Mouse (Mus musculus): Measurements from ENCODE around the gene C1ql2. TPM values are rescaled to one million over a fixed set of nuclear protein-coding genes. Genes with fewer than 3 reads are reported as not detected.

The C1ql2 gene
- 1 to 10 TPM; 4.2 to 4.5 TPM for total RNA-seq (2021)
- long read RNA-seq, experiment 1, transcript C1ql2-201 (2 exons, 2,000 nt), result major isoform, 12 of 13 reads
- long read RNA-seq, experiment 1, partial matches to known transcripts, result 0 of 13 reads
- long read RNA-seq, experiment 1, other reads (novel, unspliced or antisense), result 1 of 13 reads
- long read RNA-seq, experiment 2, partial matches to known transcripts, result 0 of 5 reads
- long read RNA-seq, experiment 2, other reads (novel, unspliced or antisense), result 1 of 5 reads

DNA sequence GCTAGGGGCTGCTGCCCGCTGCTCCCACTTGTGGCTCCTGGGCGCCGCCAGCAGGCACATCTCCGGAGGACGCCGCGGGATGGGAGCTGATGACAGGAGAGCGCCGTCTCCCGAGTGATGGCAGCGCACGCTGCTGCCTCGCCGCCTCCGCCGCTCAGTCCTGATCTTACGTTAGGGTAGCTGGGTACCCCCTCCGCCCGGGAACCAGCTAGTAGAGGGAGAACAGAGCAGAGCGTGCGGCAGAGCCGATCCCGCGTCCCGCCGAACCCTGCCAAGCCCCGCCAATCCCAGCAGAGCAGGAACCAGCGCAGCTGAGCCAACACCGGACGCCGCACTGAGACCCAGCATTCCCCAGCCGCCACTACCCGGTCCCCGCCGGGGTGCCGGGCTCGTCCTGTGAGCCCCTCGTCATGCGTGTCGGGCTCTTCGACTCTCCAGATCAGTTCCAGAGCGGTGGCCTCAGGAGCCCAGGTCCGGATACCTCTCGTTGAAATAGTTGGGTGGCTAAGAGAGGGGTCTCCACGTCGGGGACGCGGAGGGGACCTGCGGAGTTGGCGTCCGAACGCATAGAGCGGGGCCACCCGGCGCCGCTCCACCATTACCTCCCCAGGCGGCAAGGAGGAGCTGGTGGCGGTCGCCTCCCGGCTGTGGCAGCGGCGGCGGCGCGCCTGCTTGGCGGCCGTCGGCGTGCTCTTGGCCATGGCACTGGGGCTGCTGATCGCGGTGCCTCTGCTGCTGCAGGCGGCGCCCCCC lies at the start of gene C1ql2:
C1ql2 (plus strand) TSS at position 164 of the 753 bp plus-strand sequence.
- peak; percentile 39 to 55 for DNase-seq (ENCODE audit: extremely low spot score in 1 of 2, low spot score in 2 of 2)
- intact Hi-C loops (cut with DNase I), result no loop called here
- peak; percentile 18 for TF ChIP-seq CTCF (IDR thresholded peaks at IDR 0.05)
- no peak within 1 kb of the TSS for H3K27ac ChIP-seq
- peak within 1 kb of the TSS; percentile 37 for H3K4me3 ChIP-seq

GRCm38 (mm10) chr1:120291709-120292108 lies 48.7 kb upstream of the C1ql2 start:
- DNase-seq (ENCODE audit: extremely low spot score in 1 of 2, low spot score in 2 of 2), result no peak
- TF ChIP-seq CTCF (IDR thresholded peaks at IDR 0.05), result no peak
- intact Hi-C loops (cut with DNase I), result no loop called here
- Histone ChIP-seq H3K4me3 (no peak overlapping the region), H3K27ac (no peak overlapping the region)

GRCm38 (mm10) chr1:120293803-120294202 lies 46.6 kb upstream of the C1ql2 start:
- no peak for TF ChIP-seq CTCF (IDR thresholded peaks at IDR 0.05)
- no peak overlapping the region for H3K27ac ChIP-seq
- intact Hi-C loops (cut with DNase I), result no loop called here
- no peak for DNase-seq (ENCODE audit: extremely low spot score in 1 of 2, low spot score in 2 of 2)
- no peak overlapping the region for H3K4me3 ChIP-seq

- intact Hi-C loops (cut with DNase I), result no loop called here
- DNase-seq (ENCODE audit: extremely low spot score in 1 of 2, low spot score in 2 of 2), result no peak
- Histone ChIP-seq H3K4me3 (no peak overlapping the region), H3K27ac (no peak overlapping the region)
- peak; percentile 23 for TF ChIP-seq CTCF (IDR thresholded peaks at IDR 0.05)
Observed at GRCm38 (mm10) chr1:120296936-120297335, 43.4 kb upstream of the C1ql2 start.

DNA sequence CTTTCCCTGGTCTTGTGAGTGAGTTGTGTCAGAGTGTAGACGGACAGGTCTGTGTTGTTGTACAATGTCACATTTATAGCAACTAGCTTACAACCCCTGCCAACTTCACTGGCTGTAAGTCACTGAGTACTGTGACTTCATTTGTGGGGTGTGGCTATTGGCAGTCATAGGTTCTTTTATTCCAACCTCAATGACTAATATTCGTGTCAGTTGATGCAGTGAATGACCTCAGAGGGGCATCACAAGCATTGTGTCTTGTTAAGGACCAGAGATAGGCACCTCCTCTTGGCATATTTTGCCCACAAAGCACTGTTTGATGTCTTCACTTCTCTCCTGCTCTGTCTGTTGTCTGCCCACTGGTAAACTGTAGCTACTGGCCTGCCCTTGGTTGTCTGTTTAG lies 34.6 kb upstream of the C1ql2 start:
- no peak for TF ChIP-seq CTCF (IDR thresholded peaks at IDR 0.05)
- DNase-seq (ENCODE audit: extremely low spot score in 1 of 2, low spot score in 2 of 2), result no peak
- intact Hi-C loops (cut with DNase I), result no loop called here
- no peak overlapping the region for H3K27ac ChIP-seq
- no peak overlapping the region for H3K4me3 ChIP-seq

DNA sequence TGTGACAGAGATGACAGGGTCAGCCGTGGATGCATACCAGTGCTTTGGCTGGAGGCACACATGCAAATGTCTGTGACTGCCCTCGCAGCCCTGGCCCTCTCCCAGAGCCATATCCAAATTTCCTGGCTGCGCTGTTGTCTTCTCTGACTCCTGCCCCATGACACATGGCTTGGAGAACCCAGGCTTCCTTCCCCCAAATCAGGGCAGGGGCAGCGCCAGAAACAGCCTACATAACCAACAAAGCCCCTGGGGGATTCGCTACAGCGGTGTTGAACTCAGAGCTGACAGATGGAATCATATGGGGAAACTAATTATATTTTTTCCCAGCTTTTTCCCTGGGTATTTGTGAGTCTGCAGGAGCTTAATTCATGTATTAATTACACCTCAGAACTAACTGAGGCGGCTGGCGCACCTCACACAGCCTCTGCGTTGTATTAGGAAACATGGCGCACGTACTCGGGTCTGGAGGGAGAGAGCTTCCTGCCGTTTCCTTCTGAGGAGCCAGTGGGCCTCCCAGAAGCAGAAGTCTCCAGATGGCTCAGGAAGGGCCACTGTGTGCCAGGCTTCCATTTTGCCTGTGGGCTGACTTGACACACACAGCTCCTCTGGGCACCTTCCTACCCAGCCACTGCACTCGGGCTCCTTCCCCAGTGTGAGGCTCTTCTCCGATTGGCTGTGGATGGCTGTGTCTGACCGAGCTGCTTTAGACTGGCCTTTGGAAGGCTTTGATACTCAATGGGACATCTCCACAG lies 18.9 kb upstream of the C1ql2 start:
- H3K27ac ChIP-seq, result no peak overlapping the region
- no peak overlapping the region for H3K4me3 ChIP-seq
- TF ChIP-seq CTCF (IDR thresholded peaks at IDR 0.05), result no peak
- intact Hi-C loops (cut with DNase I), result no loop called here
- DNase-seq (ENCODE audit: extremely low spot score in 1 of 2, low spot score in 2 of 2), result no peak

DNA sequence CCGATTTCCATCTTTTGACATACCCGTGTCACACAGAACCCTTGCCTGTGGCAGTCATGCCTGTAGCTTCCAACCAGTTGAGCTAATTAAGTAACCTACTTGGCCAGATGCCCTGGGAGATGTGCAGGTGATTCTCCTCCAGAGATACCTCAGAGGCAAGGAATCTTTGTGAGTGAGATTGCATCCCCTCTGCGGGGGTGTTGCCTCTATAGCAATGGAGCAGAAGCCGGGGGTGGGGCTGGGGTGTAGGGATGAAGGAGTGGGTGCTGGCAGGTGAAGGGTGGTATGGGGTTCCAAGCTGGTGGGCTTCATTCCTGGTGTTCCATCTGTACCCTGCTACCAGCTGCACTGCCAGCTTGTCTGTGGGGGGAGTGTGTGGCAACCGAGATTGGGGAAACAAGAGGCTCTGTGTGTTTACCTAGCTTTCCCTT lies 17.2 kb upstream of the C1ql2 start:
- no peak for DNase-seq (ENCODE audit: extremely low spot score in 1 of 2, low spot score in 2 of 2)
- H3K4me3 ChIP-seq, result no peak overlapping the region
- intact Hi-C loops (cut with DNase I), result no loop called here
- no peak overlapping the region for H3K27ac ChIP-seq
- no peak for TF ChIP-seq CTCF (IDR thresholded peaks at IDR 0.05)

DNA sequence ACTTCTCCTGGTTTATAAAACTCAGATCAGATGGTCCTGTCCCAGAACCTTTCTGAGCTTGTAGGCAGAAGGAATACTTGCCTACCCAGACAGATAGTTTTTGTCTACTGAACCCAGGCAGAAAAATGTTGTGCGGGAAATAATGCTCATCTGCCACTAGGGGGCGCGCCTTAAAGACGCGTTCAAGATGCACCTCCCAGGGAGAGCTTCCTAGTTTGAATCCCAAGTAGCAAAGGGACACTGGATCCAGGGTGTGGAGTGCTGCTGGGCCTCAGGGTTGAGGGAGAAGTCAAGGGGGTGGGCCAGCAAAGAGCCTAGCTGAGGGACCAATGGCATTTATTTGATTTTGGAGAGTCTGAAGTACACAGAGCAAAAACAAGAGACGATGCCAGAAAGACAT lies 12.7 kb upstream of the C1ql2 start:
- DNase-seq (ENCODE audit: extremely low spot score in 1 of 2, low spot score in 2 of 2), result peak; percentile 35 to 50
- intact Hi-C loops (cut with DNase I), result loop anchor here (2.0 kb wide), 2 partner anchors 141 to 221 kb away; no protein-coding TSS in a partner anchor
- no peak overlapping the region for H3K27ac ChIP-seq
- H3K4me3 ChIP-seq, result no peak overlapping the region
- peak; percentile 87 for TF ChIP-seq CTCF (IDR thresholded peaks at IDR 0.05)

- no peak for DNase-seq (ENCODE audit: extremely low spot score in 1 of 2, low spot score in 2 of 2)
- intact Hi-C loops (cut with DNase I), result no loop called here
- Histone ChIP-seq H3K4me3 (no peak overlapping the region), H3K27ac (no peak overlapping the region)
- TF ChIP-seq CTCF (IDR thresholded peaks at IDR 0.05), result no peak
Observed at GRCm38 (mm10) chr1:120328212-120328611, 12.2 kb upstream of the C1ql2 start.

DNA sequence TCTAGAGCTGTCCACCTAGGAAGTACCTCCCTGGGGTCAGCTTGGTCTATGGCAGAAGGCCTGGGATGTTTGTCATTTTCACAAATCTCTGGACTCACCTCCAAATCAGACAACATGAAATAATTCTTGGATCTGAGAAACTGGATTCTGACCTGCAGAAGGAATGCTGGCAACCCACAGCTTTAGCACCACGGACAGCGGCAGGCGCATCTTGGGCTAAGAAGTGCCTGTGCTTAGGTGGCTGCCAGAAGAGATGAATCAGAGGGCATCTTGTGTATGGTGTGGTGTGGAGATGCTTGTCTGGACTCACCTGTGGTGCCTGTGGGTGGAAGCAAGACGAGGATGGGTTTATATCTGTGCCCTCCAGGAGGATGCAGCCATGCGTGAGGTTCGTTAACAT lies 8.5 kb upstream of the C1ql2 start:
- no peak for TF ChIP-seq CTCF (IDR thresholded peaks at IDR 0.05)
- DNase-seq (ENCODE audit: extremely low spot score in 1 of 2, low spot score in 2 of 2), result no peak
- intact Hi-C loops (cut with DNase I), result no loop called here
- Histone ChIP-seq H3K27ac (no peak overlapping the region), H3K4me3 (no peak overlapping the region)

DNA sequence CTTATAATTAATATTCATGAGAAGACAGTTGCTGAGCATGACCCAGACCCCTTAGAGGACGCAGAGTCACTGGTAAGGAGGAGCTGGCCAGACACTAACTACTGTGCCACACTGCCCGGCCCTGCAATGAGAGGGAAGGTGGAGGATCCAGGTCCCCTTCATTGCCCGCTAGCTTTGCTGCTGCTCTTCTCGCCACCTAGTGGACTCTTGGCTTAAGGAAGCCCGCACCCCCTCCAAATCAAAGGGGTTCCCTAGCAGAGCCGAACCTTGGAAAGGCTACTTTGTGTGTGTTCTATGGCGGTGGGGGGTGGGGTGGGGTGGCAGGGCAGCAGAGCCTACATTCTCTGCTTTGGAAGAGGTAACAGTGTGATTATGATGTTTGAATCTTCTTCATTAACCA lies 2.4 kb upstream of the C1ql2 start:
- no peak for DNase-seq (ENCODE audit: extremely low spot score in 1 of 2, low spot score in 2 of 2)
- Histone ChIP-seq H3K4me3 (no peak overlapping the region), H3K27ac (no peak overlapping the region)
- intact Hi-C loops (cut with DNase I), result loop anchor here (1.0 to 5.0 kb wide), 3 partner anchors 107 to 166 kb away; no protein-coding TSS in a partner anchor
- peak; percentile 44 for TF ChIP-seq CTCF (IDR thresholded peaks at IDR 0.05)

GRCm38 (mm10) chr1:120341172-120341675 lies 842 bp downstream of the C1ql2 start:
- no peak overlapping the region for H3K27ac ChIP-seq
- no peak for TF ChIP-seq CTCF (IDR thresholded peaks at IDR 0.05)
- peak overlapping the region; percentile 37 for H3K4me3 ChIP-seq
- DNase-seq (ENCODE audit: extremely low spot score in 1 of 2, low spot score in 2 of 2), result peak in 1 of 2 experiments; percentile 12
- intact Hi-C loops (cut with DNase I), result no loop called here
